Mouse (Mus musculus): ENCODE data around the gene Abhd16a. TPM values are rescaled to one million over a fixed set of nuclear protein-coding genes. Genes with fewer than 3 reads are reported as not detected.
A peak's percentile ranks its signal among the peaks of the same experiment; 100 is the strongest.

Gene Abhd16a
- polyA plus RNA-seq, 1 experiment from 2014 or later = 69.9 TPM

- H3K4me3 ChIP-seq (ENCODE audit: low read depth, low read length) = peak within 1 kb of the TSS; percentile 70
- H3K27me3 ChIP-seq (replicated peaks; ENCODE audit: control insufficient read depth, insufficient read depth, low read length) = 0 out of 2 replicates have a peak, but pooled peaks cover 5% of the 10 kb centered on the region
- peaks cover 13% of the 10 kb centered on the region for H3K4me1 ChIP-seq (ENCODE audit: control insufficient read depth, insufficient read depth, low read length)
- peak within 1 kb of the TSS; percentile 89 for H3K9ac ChIP-seq (ENCODE audit: low read length)
- H3K36me3 ChIP-seq (ENCODE audit: control insufficient read depth, insufficient read depth, low read length) = peaks cover 64% of the 10 kb centered on the region
- ATAC-seq = peak; percentile 92
- under 1% methylated on average over 57 of the region's 57 CpGs for WGBS
- peak within 1 kb of the TSS; percentile 93 for H3K27ac ChIP-seq (ENCODE audit: low read depth, low read length)
- H3K9me3 ChIP-seq (replicated peaks; ENCODE audit: control insufficient read depth, low read length) = no peaks in the 10 kb centered on the region
- peak within 1 kb of the TSS; percentile 94 for H3K4me2 ChIP-seq (ENCODE audit: low read length)
- DNase-seq (ENCODE audit: low spot score) = peak; percentile 95
These were observed 29.9 kb upstream of the Abhd16a start, which contains the start of gene Ddah2 for GRCm38 (mm10) chr17:35058911-35059892. TSS of gene Ddah2 (plus strand) at chr17:35059035.

- Histone ChIP-seq H3K27ac (ENCODE audit: low read depth, low read length) (peak overlapping the region; percentile 93; the same call in 1 of the 2 replicates), H3K4me1 (ENCODE audit: control insufficient read depth, insufficient read depth, low read length) (peaks cover 15% of the 10 kb centered on the region), H3K27me3 (replicated peaks; ENCODE audit: control insufficient read depth, insufficient read depth, low read length) (peaks cover 12% of the 10 kb centered on the region), H3K4me3 (ENCODE audit: low read depth, low read length) (peak overlapping the region; percentile 70), H3K9ac (ENCODE audit: low read length) (peak overlapping the region; percentile 89), H3K36me3 (ENCODE audit: control insufficient read depth, insufficient read depth, low read length) (peaks cover 59% of the 10 kb centered on the region), H3K4me2 (ENCODE audit: low read length) (peak overlapping the region; percentile 94), H3K9me3 (replicated peaks; ENCODE audit: control insufficient read depth, low read length) (no peaks in the 10 kb centered on the region)
- ATAC-seq (peak; percentile 1; the same call in 1 of the 2 replicates), DNase-seq (ENCODE audit: low spot score) (no peak)
- 20% methylated on average over 14 of the region's 14 CpGs for WGBS
These were observed 29.0 kb upstream of the Abhd16a start for GRCm38 (mm10) chr17:35060071-35060470.

DNA sequence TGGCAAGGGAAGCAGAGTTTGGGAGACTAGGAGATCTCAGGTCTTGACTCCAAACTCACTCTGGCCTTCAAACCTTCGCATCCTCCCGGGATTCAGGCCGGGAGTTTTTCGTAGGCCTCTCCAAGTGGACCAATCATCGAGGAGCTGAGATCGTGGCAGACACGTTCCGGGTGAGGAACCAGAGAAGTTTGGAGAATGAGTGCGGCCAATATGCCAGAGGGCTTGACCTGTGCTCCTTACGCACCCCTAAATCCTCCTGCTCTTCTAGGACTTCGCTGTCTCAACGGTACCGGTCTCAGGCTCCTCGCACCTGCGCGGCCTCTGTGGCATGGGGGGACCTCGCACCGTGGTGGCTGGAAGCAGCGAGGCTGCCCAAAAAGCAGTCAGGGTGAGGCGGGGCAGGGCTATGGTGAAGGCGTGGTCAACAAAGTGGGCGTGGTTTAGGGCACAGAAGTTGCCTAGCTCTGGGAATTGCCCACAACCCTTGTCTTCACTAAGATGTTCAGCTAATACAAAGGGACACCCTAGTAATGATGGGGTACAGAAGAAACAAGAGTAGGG is 28.2 kb upstream of the Abhd16a start:
- 60% methylated on average over 22 of the region's 22 CpGs for WGBS
- peaks cover 20% of the 10 kb centered on the region for H3K4me1 ChIP-seq (ENCODE audit: control insufficient read depth, insufficient read depth, low read length)
- H3K4me3 ChIP-seq (ENCODE audit: low read depth, low read length) = peak overlapping the region; percentile 70
- ATAC-seq = no peak
- peak overlapping the region; percentile 89; the same call in 1 of the 2 replicates for H3K9ac ChIP-seq (ENCODE audit: low read length)
- peaks cover 19% of the 10 kb centered on the region for H3K27me3 ChIP-seq (replicated peaks; ENCODE audit: control insufficient read depth, insufficient read depth, low read length)
- no peak for DNase-seq (ENCODE audit: low spot score)
- H3K9me3 ChIP-seq (replicated peaks; ENCODE audit: control insufficient read depth, low read length) = no peaks in the 10 kb centered on the region
- H3K27ac ChIP-seq (ENCODE audit: low read depth, low read length) = no peak overlapping the region
- H3K4me2 ChIP-seq (ENCODE audit: low read length) = peak overlapping the region; percentile 94
- H3K36me3 ChIP-seq (ENCODE audit: control insufficient read depth, insufficient read depth, low read length) = peaks cover 51% of the 10 kb centered on the region

- 84% methylated on average over 8 of the region's 8 CpGs for WGBS
- Histone ChIP-seq H3K4me3 (ENCODE audit: low read depth, low read length) (no peak overlapping the region), H3K9ac (ENCODE audit: low read length) (no peak overlapping the region), H3K4me2 (ENCODE audit: low read length) (no peak overlapping the region; the same call in 1 of the 2 replicates), H3K4me1 (ENCODE audit: control insufficient read depth, insufficient read depth, low read length) (peaks cover 20% of the 10 kb centered on the region), H3K27me3 (replicated peaks; ENCODE audit: control insufficient read depth, insufficient read depth, low read length) (peaks cover 24% of the 10 kb centered on the region), H3K9me3 (replicated peaks; ENCODE audit: control insufficient read depth, low read length) (no peaks in the 10 kb centered on the region), H3K36me3 (ENCODE audit: control insufficient read depth, insufficient read depth, low read length) (peaks cover 46% of the 10 kb centered on the region), H3K27ac (ENCODE audit: low read depth, low read length) (no peak overlapping the region)
- ATAC-seq (no peak), DNase-seq (ENCODE audit: low spot score) (no peak)
These were observed 27.8 kb upstream of the Abhd16a start for GRCm38 (mm10) chr17:35061299-35061698.

DNA sequence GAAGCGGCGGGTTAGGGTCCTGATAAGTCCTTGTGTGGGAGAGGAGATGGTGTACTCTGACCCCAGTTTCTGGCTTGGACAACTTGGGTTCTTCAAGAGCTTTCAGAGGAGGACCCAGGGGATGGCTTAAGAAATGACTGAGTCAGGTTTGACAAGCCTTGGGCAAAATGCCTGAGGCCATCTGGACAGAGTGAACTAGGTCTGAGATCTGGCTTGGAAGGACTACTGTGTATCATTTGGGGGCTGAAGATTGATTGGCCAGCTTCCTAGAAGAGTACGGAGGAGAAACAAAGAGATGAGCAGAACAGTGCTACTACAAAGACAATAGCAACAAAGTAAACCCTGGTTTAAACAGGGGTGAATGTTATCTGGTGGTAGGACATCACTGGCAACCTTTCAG is 25.6 kb upstream of the Abhd16a start:
- no peaks in the 10 kb centered on the region for H3K9me3 ChIP-seq (replicated peaks; ENCODE audit: control insufficient read depth, low read length)
- WGBS = 93% methylated on average over 3 of the region's 3 CpGs
- H3K27me3 ChIP-seq (replicated peaks; ENCODE audit: control insufficient read depth, insufficient read depth, low read length) = peaks cover 32% of the 10 kb centered on the region
- H3K4me2 ChIP-seq (ENCODE audit: low read length) = no peak overlapping the region
- no peak overlapping the region for H3K4me3 ChIP-seq (ENCODE audit: low read depth, low read length)
- DNase-seq (ENCODE audit: low spot score) = no peak
- ATAC-seq = no peak
- peaks cover 29% of the 10 kb centered on the region for H3K36me3 ChIP-seq (ENCODE audit: control insufficient read depth, insufficient read depth, low read length)
- H3K27ac ChIP-seq (ENCODE audit: low read depth, low read length) = no peak overlapping the region
- H3K9ac ChIP-seq (ENCODE audit: low read length) = no peak overlapping the region
- H3K4me1 ChIP-seq (ENCODE audit: control insufficient read depth, insufficient read depth, low read length) = peaks cover 20% of the 10 kb centered on the region

DNA sequence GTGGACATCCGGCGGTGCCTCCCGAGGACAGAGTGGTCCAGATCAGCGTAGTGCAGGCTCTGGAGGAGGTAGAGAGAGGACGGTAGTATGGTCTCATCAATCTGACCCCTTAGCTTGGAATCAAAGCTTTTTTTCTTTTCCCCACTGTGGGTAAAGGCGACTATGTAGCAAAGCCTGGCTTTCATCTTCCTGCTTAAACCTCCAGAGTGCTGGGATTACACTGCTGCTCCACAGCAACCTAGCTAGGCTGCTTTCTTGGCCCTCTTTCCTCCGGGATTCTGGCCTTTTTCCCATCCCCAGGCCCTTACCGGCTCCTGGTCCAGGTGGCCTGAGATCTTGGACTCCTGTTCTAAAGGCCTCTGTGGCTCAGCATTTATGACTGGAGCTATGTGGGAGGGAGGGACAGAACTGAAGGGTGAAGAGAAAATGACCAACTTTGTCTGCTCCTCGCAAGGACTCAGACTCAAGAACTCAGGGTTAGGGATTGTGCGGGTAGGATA is 24.6 kb upstream of the Abhd16a start:
- H3K36me3 ChIP-seq (ENCODE audit: control insufficient read depth, insufficient read depth, low read length) = peaks cover 28% of the 10 kb centered on the region
- 0 out of 2 replicates have a peak overlapping the region, but pooled peaks have one; percentile 17 for H3K4me3 ChIP-seq (ENCODE audit: low read depth, low read length)
- peaks cover 32% of the 10 kb centered on the region for H3K27me3 ChIP-seq (replicated peaks; ENCODE audit: control insufficient read depth, insufficient read depth, low read length)
- 32% methylated on average over 10 of the region's 10 CpGs for WGBS
- no peak for DNase-seq (ENCODE audit: low spot score)
- H3K27ac ChIP-seq (ENCODE audit: low read depth, low read length) = no peak overlapping the region
- ATAC-seq = no peak
- peaks cover 17% of the 10 kb centered on the region for H3K4me1 ChIP-seq (ENCODE audit: control insufficient read depth, insufficient read depth, low read length)
- H3K9ac ChIP-seq (ENCODE audit: low read length) = no peak overlapping the region
- H3K4me2 ChIP-seq (ENCODE audit: low read length) = no peak overlapping the region; the same call in 1 of the 2 replicates
- no peaks in the 10 kb centered on the region for H3K9me3 ChIP-seq (replicated peaks; ENCODE audit: control insufficient read depth, low read length)

GRCm38 (mm10) chr17:35064951-35065947 is 23.8 kb upstream of the Abhd16a start, which contains the start of gene Ly6g6c:
TSS of gene Ly6g6c (plus strand) at chr17:35065388.
- peak within 1 kb of the TSS; percentile 17 for H3K4me3 ChIP-seq (ENCODE audit: low read depth, low read length)
- peak within 1 kb of the TSS; percentile 37 for H3K9ac ChIP-seq (ENCODE audit: low read length)
- H3K36me3 ChIP-seq (ENCODE audit: control insufficient read depth, insufficient read depth, low read length) = peaks cover 28% of the 10 kb centered on the region
- 2% methylated on average over 48 of the region's 48 CpGs for WGBS
- peak within 1 kb of the TSS; percentile 47 for H3K4me2 ChIP-seq (ENCODE audit: low read length)
- DNase-seq (ENCODE audit: low spot score) (no peak), ATAC-seq (0 out of 2 replicates have a peak, but pooled peaks have one; percentile 45)
- H3K27me3 ChIP-seq (replicated peaks; ENCODE audit: control insufficient read depth, insufficient read depth, low read length) = peaks cover 32% of the 10 kb centered on the region
- H3K4me1 ChIP-seq (ENCODE audit: control insufficient read depth, insufficient read depth, low read length) = peaks cover 14% of the 10 kb centered on the region
- no peaks in the 10 kb centered on the region for H3K9me3 ChIP-seq (replicated peaks; ENCODE audit: control insufficient read depth, low read length)
- no peak within 1 kb of the TSS for H3K27ac ChIP-seq (ENCODE audit: low read depth, low read length)

GRCm38 (mm10) chr17:35066084-35066483 is 23.0 kb upstream of the Abhd16a start, which contains the start of gene Mpig6b:
TSS of gene Mpig6b (minus strand) at chr17:35066184.
- H3K4me1 ChIP-seq (ENCODE audit: control insufficient read depth, insufficient read depth, low read length) = peaks cover 7% of the 10 kb centered on the region
- WGBS = 45% methylated on average over 10 of the region's 10 CpGs
- ATAC-seq = no peak

More at GRCm38 (mm10) chr17:35066084-35066483, 23.0 kb upstream of the Abhd16a start, which contains the start of gene Mpig6b:
- H3K9me3 ChIP-seq (replicated peaks; ENCODE audit: control insufficient read depth, low read length) = no peaks in the 10 kb centered on the region
- DNase-seq (ENCODE audit: low spot score) = no peak
- peak within 1 kb of the TSS; percentile 47 for H3K4me2 ChIP-seq (ENCODE audit: low read length)
- H3K4me3 ChIP-seq (ENCODE audit: low read depth, low read length) = peak within 1 kb of the TSS; percentile 17
- peaks cover 22% of the 10 kb centered on the region for H3K36me3 ChIP-seq (ENCODE audit: control insufficient read depth, insufficient read depth, low read length)
- peaks cover 32% of the 10 kb centered on the region for H3K27me3 ChIP-seq (replicated peaks; ENCODE audit: control insufficient read depth, insufficient read depth, low read length)
- H3K9ac ChIP-seq (ENCODE audit: low read length) = peak within 1 kb of the TSS; percentile 37
- no peak within 1 kb of the TSS for H3K27ac ChIP-seq (ENCODE audit: low read depth, low read length)

Measured in forebrain, embryonic 14.5 days (tissue).